Mouse (Mus musculus): Measurements from ENCODE around the gene Ndrg3.

- TF ChIP-seq CTCF (IDR thresholded peaks at IDR 0.05; ENCODE audit: control insufficient read depth, insufficient read depth, insufficient read length) (peak; percentile 32), FOSL1 (IDR thresholded peaks at IDR 0.05; ENCODE audit: insufficient read depth, low read length, poor library complexity, severe bottlenecking) (no peak), USF1 (IDR thresholded peaks at IDR 0.05; ENCODE audit: low read depth) (no peak), MAX (IDR thresholded peaks at IDR 0.05) (no peak), MYOD1 (IDR thresholded peaks at IDR 0.05; ENCODE audit: control insufficient read depth, insufficient read length, low read depth) (no peak), MYOG (IDR thresholded peaks at IDR 0.05; ENCODE audit: control insufficient read depth, extremely low read depth, insufficient read length) (no peak)
Observed at GRCm38 (mm10) chr2:157039900-157040648, 48.2 kb upstream of the Ndrg3 start.
